ENCODE assay signal across 20 mouse cellular contexts in the genomic region with DNA sequence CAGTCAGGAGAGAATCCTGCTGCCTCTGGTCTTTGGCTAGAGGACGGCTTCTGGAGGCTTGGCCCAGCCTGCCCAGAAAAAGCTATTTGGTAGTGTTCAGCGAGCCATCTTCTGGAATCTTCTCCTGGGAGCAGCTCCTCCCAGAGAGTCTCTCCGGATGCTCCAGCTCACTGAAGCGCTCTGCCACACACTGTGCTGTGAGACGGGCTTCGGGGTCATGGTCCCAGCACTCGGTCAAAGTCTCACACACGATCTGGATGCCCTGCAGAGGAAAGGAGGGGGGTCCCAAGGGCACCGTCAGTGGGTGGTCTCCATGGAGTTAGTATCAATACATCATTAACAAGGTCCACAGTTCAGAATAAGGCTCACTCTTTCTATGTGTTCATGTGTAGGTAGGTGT.
DNase-seq lines count a peak whose midpoint lies in the region; ATAC-seq and TF ChIP-seq lines count a peak whose summit lies in the region.
"Had no signal": no experiment of that assay in that cellular context is flagged by ENCODE, and none has a peak within 500 bp of the region (broad histone marks: within the 10 kb centered on the region; RNA-seq: fewer than 3 reads in every experiment).

No protein-coding gene starts in this region.

- no peak overlapping the region for H3K4me3 ChIP-seq in kidney, postnatal 0 days (replicated peaks; ENCODE audit: low read depth, low read length)
- H3K4me3 ChIP-seq: embryonic facial prominence, embryonic 12.5 days; forebrain, embryonic 15.5 days; heart, embryonic 15.5 days had no signal

- no peaks in the 10 kb centered on the region for H3K4me1 ChIP-seq in kidney, postnatal 0 days (replicated peaks; ENCODE audit: insufficient read depth, low read length)
- H3K4me1 ChIP-seq: forebrain, embryonic 15.5 days had no signal

- H3K4me2 ChIP-seq in kidney, postnatal 0 days (ENCODE audit: low read length), result no peak overlapping the region
- H3K4me2 ChIP-seq: embryonic facial prominence, embryonic 12.5 days; forebrain, embryonic 15.5 days; heart, embryonic 11.5 days; heart, embryonic 15.5 days had no signal

- H3K9me3 ChIP-seq in kidney, postnatal 0 days (replicated peaks; ENCODE audit: low read length), result no peaks in the 10 kb centered on the region
- H3K9me3 ChIP-seq: embryonic facial prominence, embryonic 12.5 days; forebrain, embryonic 15.5 days; heart, embryonic 15.5 days had no signal

- no peak for TF ChIP-seq CTCF in kidney, postnatal 0 days (IDR thresholded peaks at IDR 0.05; ENCODE audit: low read depth)

- peak; percentile 51 for DNase-seq in kidney, adult 11 months
- DNase-seq in kidney, adult 18-20 months, result no peak
- peak; percentile 80 for DNase-seq in kidney, adult 9 months
- peak; percentile 29 for DNase-seq in kidney, postnatal 0 days (ENCODE audit: low spot score)
- peak; percentile 51 to 73 for DNase-seq in kidney, postnatal 36 days
- no peak for DNase-seq in right cerebral cortex, adult 2 months (ENCODE audit: low spot score in 2 of 2)
- DNase-seq in layer of hippocampus, postnatal 10 days (ENCODE audit: low spot score in 2 of 2), result no peak
- DNase-seq: adrenal gland, adult 8-10 months; B cell, adult 2 months; cerebellum, adult 11 months; cerebellum, adult 8-10 months; cerebellum, postnatal 25 days; gastrocnemius, postnatal 10 days; heart, adult 18-20 months; heart, postnatal 14 days had no signal

- H3K9ac ChIP-seq in kidney, postnatal 0 days (ENCODE audit: low read depth, low read length), result no peak overlapping the region
- H3K9ac ChIP-seq: embryonic facial prominence, embryonic 12.5 days; forebrain, embryonic 15.5 days; heart, embryonic 15.5 days had no signal

- WGBS in kidney, postnatal 0 days, result 60% methylated on average over 9 of the region's 9 CpGs

- no peak overlapping the region for H3K27ac ChIP-seq in kidney, postnatal 0 days
- H3K27ac ChIP-seq: embryonic facial prominence, embryonic 12.5 days; forebrain, embryonic 15.5 days; heart, embryonic 15.5 days had no signal

- peaks cover 24% of the 10 kb centered on the region for H3K36me3 ChIP-seq in kidney, postnatal 0 days (ENCODE audit: insufficient read depth, low read length)
- H3K36me3 ChIP-seq: forebrain, embryonic 15.5 days; G1E had no signal

- peak; percentile 82 for ATAC-seq in kidney, postnatal 0 days (replicated peaks; ENCODE audit: low FRiP score, low read depth)
- ATAC-seq: forebrain, embryonic 15.5 days had no signal

- H3K27me3 ChIP-seq in kidney, postnatal 0 days (ENCODE audit: insufficient read depth, low read length), result no peaks in the 10 kb centered on the region
- H3K27me3 ChIP-seq: embryonic facial prominence, embryonic 12.5 days; forebrain, embryonic 15.5 days; heart, embryonic 15.5 days had no signal

Comparison
In these comparisons a context has a peak if more than half of its experiments do, and no peak if none do; other contexts are left out.
1. DNase-seq: peak in kidney, adult 11 months (single experiment), kidney, adult 9 months (single experiment), kidney, postnatal 0 days (single experiment) and kidney, postnatal 36 days (2 of 2); none in kidney, adult 18-20 months (single experiment), right cerebral cortex, adult 2 months (0 of 2) and layer of hippocampus, postnatal 10 days (0 of 2).